Mouse (Mus musculus) WW6 (cell line): ENCODE measurements around the gene Zdhhc17.
A peak's percentile ranks its signal among the peaks of the same experiment; 100 is the strongest.

Source experiments
- DNase-seq: peaks from one replicate; pipeline ENCODE4 v3.0.0-alpha.2; 2013; ENCODE audit warnings: low read depth, low spot score

Zdhhc17 gene

GRCm38 (mm10) chr10:111009641-111010479 lies at the start of gene Zdhhc17:
Zdhhc17 (minus strand) TSS chr10:111010140.
- peak; percentile 69 for DNase-seq

- peak; percentile 7 for DNase-seq
These were observed 45.8 kb upstream of the Zdhhc17 start for GRCm38 (mm10) chr10:111055770-111056169.

- DNase-seq, result no peak
These were observed 41.7 kb upstream of the Zdhhc17 start for GRCm38 (mm10) chr10:111051606-111052005.

- no peak for DNase-seq
These were observed 40.6 kb upstream of the Zdhhc17 start for GRCm38 (mm10) chr10:111050511-111050910.

GRCm38 (mm10) chr10:111050061-111050460 lies 40.1 kb upstream of the Zdhhc17 start:
- no peak for DNase-seq

- no peak for DNase-seq
These were observed 38.0 kb upstream of the Zdhhc17 start for GRCm38 (mm10) chr10:111047895-111048294.

GRCm38 (mm10) chr10:111040078-111040656 lies 30.2 kb upstream of the Zdhhc17 start:
- no peak for DNase-seq

- DNase-seq, result no peak
These were observed 26.9 kb upstream of the Zdhhc17 start for GRCm38 (mm10) chr10:111036851-111037250.

GRCm38 (mm10) chr10:111035134-111035533 lies 25.2 kb upstream of the Zdhhc17 start:
- DNase-seq, result no peak

GRCm38 (mm10) chr10:111031511-111032365 lies 21.8 kb upstream of the Zdhhc17 start:
- no peak for DNase-seq

- DNase-seq, result no peak
These were observed 20.9 kb upstream of the Zdhhc17 start for GRCm38 (mm10) chr10:111030845-111031244.

- no peak for DNase-seq
These were observed 16.2 kb upstream of the Zdhhc17 start for GRCm38 (mm10) chr10:111026106-111026505.

- no peak for DNase-seq
These were observed 14.8 kb upstream of the Zdhhc17 start for GRCm38 (mm10) chr10:111024746-111025145.

- DNase-seq, result no peak
These were observed 4.5 kb upstream of the Zdhhc17 start for GRCm38 (mm10) chr10:111014476-111014875.

- DNase-seq, result no peak
These were observed 3.3 kb upstream of the Zdhhc17 start for GRCm38 (mm10) chr10:111013265-111013664.

- DNase-seq, result no peak
These were observed 2.6 kb upstream of the Zdhhc17 start for GRCm38 (mm10) chr10:111012496-111013038.

- no peak for DNase-seq
These were observed 1.4 kb upstream of the Zdhhc17 start for GRCm38 (mm10) chr10:111011226-111011765.

GRCm38 (mm10) chr10:111010480-111011225 lies 713 bp upstream of the Zdhhc17 start:
- no peak for DNase-seq

GRCm38 (mm10) chr10:111009113-111009640 lies 763 bp downstream of the Zdhhc17 start:
- DNase-seq, result no peak

- no peak for DNase-seq
These were observed 2.3 kb downstream of the Zdhhc17 start for GRCm38 (mm10) chr10:111007687-111008086.
